Mouse (Mus musculus) G1E (cell line): ENCODE data around the gene Amt. TPM values are rescaled to one million over a fixed set of nuclear protein-coding genes. Genes with fewer than 3 reads are reported as not detected.

Source experiments
- ATAC-seq: 2 replicates; pipeline ENCODE4 v1.8.0; 2016; ENCODE audit warnings: mild to moderate bottlenecking; ENCODE audit not compliant: insufficient number of reproducible peaks, poor library complexity, low FRiP score, severe bottlenecking; ENCODE audit errors: extremely low read depth
- DNase-seq: peaks from one replicate; pipeline ENCODE4 v3.0.0; 2012; ENCODE audit warnings: low spot score
- H3K27me3 ChIP-seq: 2 replicates; pipeline ENCODE4 v1.6.1; 2012; ENCODE audit warnings: mild to moderate bottlenecking, low read length, inconsistent platforms; ENCODE audit not compliant: insufficient read depth
- H3K36me3 ChIP-seq: replicated peaks from 2 replicates; pipeline ENCODE3; 2012; ENCODE audit warnings: mild to moderate bottlenecking, inconsistent platforms
- H3K4me1 ChIP-seq: 2 replicates; pipeline ENCODE4 v1.6.1; 2012; ENCODE audit warnings: low read depth, low read length, inconsistent platforms, mixed read lengths; ENCODE audit not compliant: insufficient read depth
- H3K4me3 ChIP-seq: 2 replicates; pipeline ENCODE4 v1.5.1; 2012; ENCODE audit warnings: low read depth, mild to moderate bottlenecking, inconsistent platforms, low read length, moderate library complexity, mixed read lengths
- H3K9me3 ChIP-seq: replicated peaks from 2 replicates; pipeline ENCODE4 v1.6.1; 2012; ENCODE audit warnings: inconsistent platforms
- CTCF ChIP-seq: IDR thresholded peaks from 2 replicates; pipeline ENCODE4 v1.5.1; 2012; ENCODE audit warnings: low read depth, low read length, inconsistent platforms, mixed read lengths
- GATA1 ChIP-seq: IDR thresholded peaks from 2 replicates; pipeline ENCODE4 v1.6.1; 2012; ENCODE audit warnings: borderline replicate concordance, low read length, inconsistent platforms, mixed read lengths
- GATA2 ChIP-seq: IDR thresholded peaks from 2 replicates; pipeline ENCODE4 v1.6.1; 2012; ENCODE audit warnings: low read depth, low read length, inconsistent platforms, borderline replicate concordance
- POLR2AphosphoS5 ChIP-seq: IDR thresholded peaks from 2 replicates; pipeline ENCODE4 v1.6.1; 2012; ENCODE audit warnings: low read depth, low read length, inconsistent platforms; ENCODE audit not compliant: insufficient replicate concordance
- TAL1 ChIP-seq: conservative IDR thresholded peaks from 2 replicates; pipeline ENCODE4 v1.6.1; 2012; ENCODE audit warnings: low read depth, low read length, inconsistent platforms, mixed read lengths
- polyA plus RNA-seq: library from polyadenylated mRNA; stranded (reverse); fragments of >175 nt; gene quantifications from 2 replicates; pipeline ENCODE4 v1.2.3, GENCODE M21; 2012
- total RNA-seq, 2 experiments: library from RNA; stranded (forward) in 1 of 2; stranded (reverse) in 1 of 2; fragments of 200-1000 nt in 1 of 2; fragments of >200 nt in 1 of 2; fragmentation: Nextera tagmentation in 1 of 2; gene quantifications; 2 replicates each; pipeline ENCODE4 v1.2.3; 2014 to 2017

Gene Amt
- total and polyA plus RNA-seq, 3 experiments = 0.09 to 0.90 (median 0.44) TPM

GRCm38 (mm10) chr9:108338551-108338885 lies 41.9 kb downstream of the Amt start:
- H3K36me3 ChIP-seq = peaks cover 59% of the 10 kb centered on the region

GRCm38 (mm10) chr9:108338886-108339781 lies 42.5 kb downstream of the Amt start, which contains the start of gene Gpx1:
TSS of gene Gpx1 (plus strand) at chr9:108338903.
- Histone ChIP-seq H3K9me3 (no peaks in the 10 kb centered on the region), H3K27me3 (no peaks in the 10 kb centered on the region), H3K4me3 (peak within 1 kb of the TSS; percentile 91), H3K36me3 (peaks cover 54% of the 10 kb centered on the region), H3K4me1 (peaks cover 58% of the 10 kb centered on the region)
- TF ChIP-seq GATA2 (no peak), POLR2AphosphoS5 (peak; percentile 93), TAL1 (no peak), CTCF (no peak), GATA1 (no peak)
- ATAC-seq (peak; percentile 82), DNase-seq (peak; percentile 96)

More at GRCm38 (mm10) chr9:108338551-108338885, 41.9 kb downstream of the Amt start:
- no peak for TF ChIP-seq POLR2AphosphoS5
- no peak for TF ChIP-seq GATA1
- no peak for TF ChIP-seq GATA2
- no peak for TF ChIP-seq TAL1
- no peak for TF ChIP-seq CTCF
- Histone ChIP-seq H3K9me3 (no peaks in the 10 kb centered on the region), H3K4me3 (peak overlapping the region; percentile 91; the same call in 1 of the 2 replicates), H3K27me3 (no peaks in the 10 kb centered on the region), H3K4me1 (peaks cover 52% of the 10 kb centered on the region)
- DNase-seq = no peak
- no peak for ATAC-seq

GRCm38 (mm10) chr9:108339886-108340257 lies 43.2 kb downstream of the Amt start:
- DNase-seq = no peak
- no peak for ATAC-seq
- H3K36me3 ChIP-seq = peaks cover 46% of the 10 kb centered on the region
- no peaks in the 10 kb centered on the region for H3K27me3 ChIP-seq
- peaks cover 64% of the 10 kb centered on the region for H3K4me1 ChIP-seq
- TF ChIP-seq TAL1 (no peak), GATA1 (no peak), POLR2AphosphoS5 (no peak)
- H3K4me3 ChIP-seq = peak overlapping the region; percentile 91
- no peaks in the 10 kb centered on the region for H3K9me3 ChIP-seq

GRCm38 (mm10) chr9:108340258-108341138 lies 43.8 kb downstream of the Amt start:
- Histone ChIP-seq H3K4me1 (peaks cover 67% of the 10 kb centered on the region), H3K27me3 (no peaks in the 10 kb centered on the region), H3K36me3 (peaks cover 42% of the 10 kb centered on the region), H3K9me3 (no peaks in the 10 kb centered on the region), H3K4me3 (peak overlapping the region; percentile 91)
- ATAC-seq (peak; percentile 28), DNase-seq (peak; percentile 69)
- TF ChIP-seq POLR2AphosphoS5 (peak; percentile 90), GATA2 (no peak), TAL1 (peak; percentile 98)

- DNase-seq (no peak), ATAC-seq (no peak)
- no peak for TF ChIP-seq CTCF
- no peak for TF ChIP-seq TAL1
- TF ChIP-seq GATA1 = no peak
- Histone ChIP-seq H3K36me3 (peaks cover 36% of the 10 kb centered on the region), H3K27me3 (no peaks in the 10 kb centered on the region), H3K4me1 (peaks cover 70% of the 10 kb centered on the region), H3K4me3 (peak overlapping the region; percentile 91), H3K9me3 (no peaks in the 10 kb centered on the region)
Observed at GRCm38 (mm10) chr9:108341139-108341475, 44.5 kb downstream of the Amt start.

- H3K36me3 ChIP-seq = peaks cover 34% of the 10 kb centered on the region
- no peaks in the 10 kb centered on the region for H3K27me3 ChIP-seq
- ATAC-seq = no peak
- peak overlapping the region; percentile 55; the same call in 1 of the 2 replicates for H3K4me3 ChIP-seq
- peaks cover 72% of the 10 kb centered on the region for H3K4me1 ChIP-seq
- DNase-seq = no peak
- TF ChIP-seq CTCF = no peak
- TF ChIP-seq TAL1 = no peak
- no peak for TF ChIP-seq GATA1
- no peak for TF ChIP-seq GATA2
- no peak for TF ChIP-seq POLR2AphosphoS5
- H3K9me3 ChIP-seq = no peaks in the 10 kb centered on the region
Observed at GRCm38 (mm10) chr9:108341801-108342200, 45.1 kb downstream of the Amt start.
